In genomic region chr13:107398621-107399363, GRCm38 (mm10) we compare ENCODE assay signal across 19 mouse cellular contexts.
DNase-seq lines count a peak whose midpoint lies in the region; ATAC-seq and TF ChIP-seq lines count a peak whose summit lies in the region.
"Had no signal": no experiment of that assay in that cellular context is flagged by ENCODE, and none has a peak within 500 bp of the region (broad histone marks: within the 10 kb centered on the region; RNA-seq: fewer than 3 reads in every experiment).

No protein-coding gene starts in this region.

- peak; percentile 71; the same call in 1 of the 2 replicates for ATAC-seq in embryonic facial prominence, embryonic 14.5 days (ENCODE audit: low read depth)
- no peak for ATAC-seq in midbrain, postnatal 0 days (ENCODE audit: low FRiP score)
- no peak for ATAC-seq in midbrain, embryonic 16.5 days
- no peak for ATAC-seq in megakaryocyte-erythroid progenitor cell, adult 5-6 weeks (replicated peaks; ENCODE audit: low FRiP score, low TSS enrichment, poor library complexity, severe bottlenecking)
- ATAC-seq: activated CD4-positive, CD25-positive, alpha-beta regulatory T cell, adult 4 months; forebrain, embryonic 15.5 days; intestine, embryonic 16.5 days; Patski had no signal

- no peak overlapping the region for H3K27ac ChIP-seq in embryonic facial prominence, embryonic 14.5 days (replicated peaks; ENCODE audit: low read depth, low read length)
- H3K27ac ChIP-seq in embryonic facial prominence, embryonic 10.5 days (replicated peaks), result no peak overlapping the region
- no peak overlapping the region for H3K27ac ChIP-seq in midbrain, postnatal 0 days (ENCODE audit: low read depth, low read length)
- no peak overlapping the region for H3K27ac ChIP-seq in midbrain, embryonic 16.5 days (ENCODE audit: low read length)
- H3K27ac ChIP-seq: forebrain, embryonic 15.5 days; heart, adult 2 months; heart, embryonic 15.5 days had no signal

- no peaks in the 10 kb centered on the region for H3K9me3 ChIP-seq in embryonic facial prominence, embryonic 14.5 days (ENCODE audit: control insufficient read depth, low read length)
- no peaks in the 10 kb centered on the region for H3K9me3 ChIP-seq in embryonic facial prominence, embryonic 10.5 days
- H3K9me3 ChIP-seq in midbrain, postnatal 0 days (ENCODE audit: low read length), result no peaks in the 10 kb centered on the region
- no peaks in the 10 kb centered on the region; the same call in 1 of the 2 replicates for H3K9me3 ChIP-seq in midbrain, embryonic 16.5 days (replicated peaks; ENCODE audit: control insufficient read depth, low read length, poor library complexity, severe bottlenecking)
- H3K9me3 ChIP-seq: forebrain, embryonic 15.5 days; heart, embryonic 15.5 days had no signal

- no peak overlapping the region for H3K4me3 ChIP-seq in embryonic facial prominence, embryonic 14.5 days (ENCODE audit: low read depth, low read length)
- no peak overlapping the region for H3K4me3 ChIP-seq in embryonic facial prominence, embryonic 10.5 days
- H3K4me3 ChIP-seq in midbrain, postnatal 0 days (ENCODE audit: low read depth, low read length), result no peak overlapping the region
- no peak overlapping the region for H3K4me3 ChIP-seq in midbrain, embryonic 16.5 days (ENCODE audit: low read depth, low read length)
- H3K4me3 ChIP-seq: forebrain, embryonic 15.5 days; heart, adult 2 months; heart, embryonic 15.5 days had no signal

- H3K4me2 ChIP-seq in embryonic facial prominence, embryonic 14.5 days (ENCODE audit: low read depth, low read length), result no peak overlapping the region
- no peak overlapping the region for H3K4me2 ChIP-seq in midbrain, postnatal 0 days (ENCODE audit: low read depth, low read length, poor library complexity, severe bottlenecking)
- no peak overlapping the region for H3K4me2 ChIP-seq in midbrain, embryonic 16.5 days (ENCODE audit: low read length)
- H3K4me2 ChIP-seq: forebrain, embryonic 15.5 days; heart, embryonic 11.5 days; heart, embryonic 15.5 days had no signal

- no peak for TF ChIP-seq CTCF in midbrain, postnatal 0 days (IDR thresholded peaks at IDR 0.05)

- H3K27me3 ChIP-seq in embryonic facial prominence, embryonic 14.5 days (replicated peaks; ENCODE audit: control insufficient read depth, insufficient read depth, low read length), result no peaks in the 10 kb centered on the region
- no peaks in the 10 kb centered on the region for H3K27me3 ChIP-seq in embryonic facial prominence, embryonic 10.5 days (replicated peaks; ENCODE audit: low read depth, poor library complexity, severe bottlenecking)
- H3K27me3 ChIP-seq in midbrain, postnatal 0 days (ENCODE audit: insufficient read depth, low read length), result no peaks in the 10 kb centered on the region
- H3K27me3 ChIP-seq in midbrain, embryonic 16.5 days (ENCODE audit: control insufficient read depth, insufficient read depth, low read depth, low read length), result no peaks in the 10 kb centered on the region
- H3K27me3 ChIP-seq: forebrain, embryonic 15.5 days; heart, embryonic 15.5 days; Patski had no signal

- 49% methylated on average over 8 of the region's 8 CpGs for WGBS in embryonic facial prominence, embryonic 14.5 days
- 55% methylated on average over 8 of the region's 8 CpGs for WGBS in embryonic facial prominence, embryonic 10.5 days
- WGBS in midbrain, postnatal 0 days, result 68% methylated on average over 8 of the region's 8 CpGs
- 64% methylated on average over 8 of the region's 8 CpGs for WGBS in midbrain, embryonic 16.5 days

- no peaks in the 10 kb centered on the region for H3K4me1 ChIP-seq in embryonic facial prominence, embryonic 14.5 days (ENCODE audit: control insufficient read depth, insufficient read depth, low read length)
- H3K4me1 ChIP-seq in embryonic facial prominence, embryonic 10.5 days, result no peaks in the 10 kb centered on the region
- H3K4me1 ChIP-seq in midbrain, postnatal 0 days (ENCODE audit: insufficient read depth, low read length), result no peaks in the 10 kb centered on the region
- no peaks in the 10 kb centered on the region for H3K4me1 ChIP-seq in midbrain, embryonic 16.5 days (ENCODE audit: control insufficient read depth, insufficient read depth, low read length)
- H3K4me1 ChIP-seq: forebrain, embryonic 15.5 days; heart, embryonic 15.5 days had no signal

- no peak overlapping the region for H3K9ac ChIP-seq in embryonic facial prominence, embryonic 14.5 days (ENCODE audit: low read depth, low read length)
- H3K9ac ChIP-seq in midbrain, postnatal 0 days (replicated peaks; ENCODE audit: low read length, poor library complexity, severe bottlenecking), result no peak overlapping the region
- H3K9ac ChIP-seq in midbrain, embryonic 16.5 days (ENCODE audit: low read depth, low read length), result no peak overlapping the region
- H3K9ac ChIP-seq: forebrain, embryonic 15.5 days; heart, embryonic 15.5 days had no signal

- no peaks in the 10 kb centered on the region for H3K36me3 ChIP-seq in embryonic facial prominence, embryonic 14.5 days (ENCODE audit: control insufficient read depth, insufficient read depth, low read length)
- no peaks in the 10 kb centered on the region for H3K36me3 ChIP-seq in embryonic facial prominence, embryonic 10.5 days (replicated peaks)
- no peaks in the 10 kb centered on the region for H3K36me3 ChIP-seq in midbrain, postnatal 0 days (ENCODE audit: insufficient read depth, low read length)
- no peaks in the 10 kb centered on the region for H3K36me3 ChIP-seq in midbrain, embryonic 16.5 days (ENCODE audit: control insufficient read depth, insufficient read depth, low read length)
- H3K36me3 ChIP-seq: forebrain, embryonic 15.5 days; heart, embryonic 15.5 days had no signal

- peak; percentile 54 for DNase-seq in embryonic facial prominence, embryonic 14.5 days (ENCODE audit: low spot score)
- DNase-seq in embryonic facial prominence, embryonic 10.5 days (ENCODE audit: low spot score), result no peak
- peak; percentile 34 for DNase-seq in midbrain, postnatal 0 days (ENCODE audit: low spot score)
- DNase-seq in retina, embryonic 14.5 days (ENCODE audit: low spot score), result peak; percentile 74
- no peak for DNase-seq in thymus, postnatal 10 days (ENCODE audit: low spot score in 2 of 2)
- DNase-seq: adrenal gland, postnatal 14 days; cerebellum, adult 2 months; cerebellum, postnatal 10 days; gastrocnemius, postnatal 10 days; heart, adult 2 months; heart, postnatal 14 days had no signal

Comparison
In these comparisons a context has a peak if more than half of its experiments do, and no peak if none do; other contexts are left out.
1. DNase-seq: peak in embryonic facial prominence, embryonic 14.5 days (single experiment), midbrain, postnatal 0 days (single experiment) and retina, embryonic 14.5 days (single experiment); none in embryonic facial prominence, embryonic 10.5 days (single experiment) and thymus, postnatal 10 days (0 of 2).